Mouse (Mus musculus) liver, postnatal 0 days (tissue): ENCODE results near the gene Dlg1. TPM values are rescaled to one million over a fixed set of nuclear protein-coding genes. Genes with fewer than 3 reads are reported as not detected.

Source experiments
- ATAC-seq: fragments of 200-750 bp; cut with Nextera tagmentation; 2 replicates; pipeline ENCODE4 v1.8.0; 2017; ENCODE audit warnings: mild to moderate bottlenecking, moderate library complexity
- DNase-seq: peaks from one replicate; pipeline ENCODE4 v3.0.0-alpha.2; 2016
- H3K27ac ChIP-seq: fragments of 300-500 bp; sonication (generic); 2 replicates; pipeline ENCODE4 v1.5.1; 2014; ENCODE audit warnings: antibody characterized with exemption, moderate library complexity, mild to moderate bottlenecking, low read depth
- H3K27me3 ChIP-seq: fragments of 300-500 bp; sonication (generic); 2 replicates; pipeline ENCODE4 v1.6.1; 2014; ENCODE audit warnings: low read length, control low read depth, mixed read lengths; ENCODE audit not compliant: insufficient read depth
- H3K36me3 ChIP-seq: fragments of 300-500 bp; sonication (generic); replicated peaks from 2 replicates; pipeline ENCODE4 v1.6.1; 2014; ENCODE audit warnings: mild to moderate bottlenecking, control low read depth, low read length, moderate library complexity, mixed read lengths; ENCODE audit not compliant: insufficient read depth
- H3K4me1 ChIP-seq: fragments of 300-500 bp; sonication (generic); 2 replicates; pipeline ENCODE4 v1.6.1; 2014; ENCODE audit warnings: antibody characterized with exemption, mild to moderate bottlenecking, control low read depth; ENCODE audit not compliant: insufficient read depth
- H3K4me2 ChIP-seq: fragments of 300-500 bp; sonication (generic); 2 replicates; pipeline ENCODE4 v1.6.1; 2014; ENCODE audit warnings: low read depth, mild to moderate bottlenecking, low read length, moderate library complexity, mixed read lengths
- H3K4me3 ChIP-seq: fragments of 300-500 bp; sonication (generic); 2 replicates; pipeline ENCODE4 v1.5.1; 2014; ENCODE audit warnings: low read depth, low read length
- H3K9ac ChIP-seq: fragments of 300-500 bp; sonication (generic); replicated peaks from 2 replicates; pipeline ENCODE4 v1.6.1; 2014; ENCODE audit warnings: mild to moderate bottlenecking, moderate library complexity
- H3K9me3 ChIP-seq: fragments of 300-500 bp; sonication (generic); 2 replicates; pipeline ENCODE4 v1.6.1; 2016; ENCODE audit warnings: mild to moderate bottlenecking, control low read depth, low read length, mixed read lengths
- CTCF ChIP-seq: sonication (generic); IDR thresholded peaks from 2 replicates; pipeline ENCODE4 v1.5.1; 2016; ENCODE audit warnings: antibody characterized with exemption, low read depth
- EP300 ChIP-seq: IDR thresholded peaks from 2 replicates; pipeline ENCODE4 v1.6.1; 2016; ENCODE audit warnings: antibody characterized with exemption, low read depth, mild to moderate bottlenecking
- WGBS: fragments of 180-500 bp; shearing (Covaris S2); extraction: QIAGEN DNeasy Blood & Tissue Kit; methylation state at CpG from one replicate; pipeline ENCODE4 v1.1.7; 2014; ENCODE audit not compliant: insufficient replicate concordance; 5-methylcytosine and 5-hydroxymethylcytosine counted together
- polyA plus RNA-seq: library from polyadenylated mRNA; unstranded; fragments of >200 nt; fragmentation: Nextera tagmentation; extraction: Ambion mirVana; gene quantifications from 2 replicates; pipeline ENCODE4 v1.2.1, GENCODE M21; 2015

The Dlg1 gene
- polyA plus RNA-seq, 1 experiment from 2014 or later = 5.6 TPM

GRCm38 (mm10) chr16:31873721-31874120, 210.5 kb downstream of the Dlg1 start:
- no peak for TF ChIP-seq EP300
- TF ChIP-seq CTCF = no peak
- 90% methylated on average over 8 of the region's 8 CpGs for WGBS
- Histone ChIP-seq H3K9ac (no peak overlapping the region), H3K27me3 (no peaks in the 10 kb centered on the region), H3K4me3 (no peak overlapping the region), H3K9me3 (no peaks in the 10 kb centered on the region), H3K36me3 (peaks cover 18% of the 10 kb centered on the region), H3K4me1 (no peaks in the 10 kb centered on the region), H3K4me2 (no peak overlapping the region), H3K27ac (no peak overlapping the region)
- ATAC-seq = no peak
- no peak for DNase-seq

GRCm38 (mm10) chr16:31875391-31875790, 212.1 kb downstream of the Dlg1 start:
- TF ChIP-seq CTCF = no peak
- TF ChIP-seq EP300 = no peak
- Histone ChIP-seq H3K4me2 (no peak overlapping the region), H3K9me3 (no peaks in the 10 kb centered on the region), H3K27me3 (no peaks in the 10 kb centered on the region), H3K27ac (no peak overlapping the region), H3K9ac (no peak overlapping the region), H3K4me1 (no peaks in the 10 kb centered on the region), H3K4me3 (no peak overlapping the region), H3K36me3 (peaks cover 14% of the 10 kb centered on the region)
- ATAC-seq = no peak
- 74% methylated on average over 4 of the region's 4 CpGs for WGBS
- no peak for DNase-seq

GRCm38 (mm10) chr16:31876386-31876785, 213.1 kb downstream of the Dlg1 start:
- Histone ChIP-seq H3K27me3 (no peaks in the 10 kb centered on the region), H3K4me3 (no peak overlapping the region), H3K9me3 (no peaks in the 10 kb centered on the region), H3K9ac (no peak overlapping the region), H3K36me3 (peaks cover 10% of the 10 kb centered on the region; the same call in 1 of the 2 replicates), H3K4me1 (no peaks in the 10 kb centered on the region), H3K27ac (no peak overlapping the region), H3K4me2 (no peak overlapping the region)
- WGBS = 76% methylated on average over 10 of the region's 10 CpGs
- TF ChIP-seq CTCF (no peak), EP300 (no peak)
- DNase-seq = no peak
- no peak for ATAC-seq

GRCm38 (mm10) chr16:31878052-31878451, 214.8 kb downstream of the Dlg1 start:
- ATAC-seq = no peak
- WGBS = 67% methylated on average over 6 of the region's 6 CpGs
- no peak for TF ChIP-seq EP300

GRCm38 (mm10) chr16:31878573-31879257, 215.5 kb downstream of the Dlg1 start, which contains the start of gene Meltf:
Gene Meltf, plus strand, starts transcription at chr16:31878810.
- no peaks in the 10 kb centered on the region for H3K27me3 ChIP-seq
- H3K4me1 ChIP-seq = peaks cover 3% of the 10 kb centered on the region; the same call in 1 of the 2 replicates
- no peak within 1 kb of the TSS for H3K9ac ChIP-seq
- no peak within 1 kb of the TSS for H3K4me3 ChIP-seq
- 37% methylated on average over 21 of the region's 21 CpGs for WGBS
- peak; percentile 90 for TF ChIP-seq CTCF
- no peak for TF ChIP-seq EP300
- ATAC-seq (peak; percentile 85), DNase-seq (peak; percentile 83)
- no peak within 1 kb of the TSS for H3K27ac ChIP-seq
- H3K9me3 ChIP-seq = no peaks in the 10 kb centered on the region
- H3K36me3 ChIP-seq = no peaks in the 10 kb centered on the region; the same call in 1 of the 2 replicates
- no peak within 1 kb of the TSS for H3K4me2 ChIP-seq

More at GRCm38 (mm10) chr16:31878052-31878451, 214.8 kb downstream of the Dlg1 start:
- Histone ChIP-seq H3K4me2 (no peak overlapping the region), H3K36me3 (no peaks in the 10 kb centered on the region; the same call in 1 of the 2 replicates), H3K27me3 (no peaks in the 10 kb centered on the region), H3K27ac (no peak overlapping the region), H3K9ac (no peak overlapping the region), H3K9me3 (no peaks in the 10 kb centered on the region), H3K4me3 (no peak overlapping the region), H3K4me1 (peaks cover 2% of the 10 kb centered on the region; the same call in 1 of the 2 replicates)
- DNase-seq = no peak

GRCm38 (mm10) chr16:31880146-31880840, 217.1 kb downstream of the Dlg1 start:
- Histone ChIP-seq H3K27ac (no peak overlapping the region), H3K27me3 (no peaks in the 10 kb centered on the region), H3K4me3 (no peak overlapping the region), H3K9ac (no peak overlapping the region), H3K4me1 (peaks cover 3% of the 10 kb centered on the region; the same call in 1 of the 2 replicates), H3K9me3 (no peaks in the 10 kb centered on the region), H3K4me2 (no peak overlapping the region), H3K36me3 (no peaks in the 10 kb centered on the region)
- 75% methylated on average over 8 of the region's 8 CpGs for WGBS
- DNase-seq (no peak), ATAC-seq (no peak)
- no peak for TF ChIP-seq CTCF
- no peak for TF ChIP-seq EP300
